Mouse (Mus musculus) naive thymus-derived CD4-positive, alpha-beta T cell, adult 2 months (primary cell): ENCODE data around the gene Polr2g.
"Not testable (repeated sequence)": the region's sequence is repeated elsewhere in the genome, so short reads cannot be mapped to it uniquely, and the experiment has no call there.

Source experiments
- DNase-seq: peaks from one replicate; pipeline ENCODE4 v3.0.0-alpha.2; 2011; ENCODE audit warnings: low read depth

Gene Polr2g

DNA sequence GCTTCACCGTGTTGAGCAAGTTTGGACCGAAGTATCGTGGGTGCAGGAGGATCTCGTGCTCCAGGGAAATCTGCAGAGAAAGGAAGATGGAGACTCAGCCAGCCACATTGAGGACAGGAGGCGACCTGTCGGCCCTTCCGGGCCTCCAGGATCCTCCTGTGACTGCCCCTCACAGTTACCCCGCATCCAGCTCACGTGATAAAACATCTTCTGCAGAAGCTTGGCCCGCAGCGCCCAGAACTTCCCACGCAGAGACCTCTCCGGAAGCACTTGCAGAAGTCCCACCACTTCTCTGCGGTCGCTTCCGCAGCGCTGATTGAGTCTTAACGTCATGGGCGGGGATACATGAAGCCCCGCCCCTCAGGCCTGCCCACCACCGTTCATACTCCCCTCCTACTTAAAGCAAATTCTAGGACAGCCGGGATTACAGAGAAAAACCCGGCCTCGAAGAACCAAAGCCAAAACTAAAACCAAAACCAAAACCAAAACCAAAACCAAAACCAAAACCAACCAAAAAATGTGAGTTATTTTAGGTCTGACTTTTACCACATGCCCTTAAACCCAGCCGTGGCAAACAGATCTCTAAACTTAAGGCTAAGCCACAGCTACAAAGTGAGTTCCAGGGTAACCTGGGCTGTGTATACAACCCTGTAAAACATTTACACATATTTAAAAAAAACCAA is at the start of gene Polr2g:
TSS of gene Polr2g (minus strand) at position 314 of the 683 bp plus-strand sequence.
- peak; percentile 92 for DNase-seq

DNA sequence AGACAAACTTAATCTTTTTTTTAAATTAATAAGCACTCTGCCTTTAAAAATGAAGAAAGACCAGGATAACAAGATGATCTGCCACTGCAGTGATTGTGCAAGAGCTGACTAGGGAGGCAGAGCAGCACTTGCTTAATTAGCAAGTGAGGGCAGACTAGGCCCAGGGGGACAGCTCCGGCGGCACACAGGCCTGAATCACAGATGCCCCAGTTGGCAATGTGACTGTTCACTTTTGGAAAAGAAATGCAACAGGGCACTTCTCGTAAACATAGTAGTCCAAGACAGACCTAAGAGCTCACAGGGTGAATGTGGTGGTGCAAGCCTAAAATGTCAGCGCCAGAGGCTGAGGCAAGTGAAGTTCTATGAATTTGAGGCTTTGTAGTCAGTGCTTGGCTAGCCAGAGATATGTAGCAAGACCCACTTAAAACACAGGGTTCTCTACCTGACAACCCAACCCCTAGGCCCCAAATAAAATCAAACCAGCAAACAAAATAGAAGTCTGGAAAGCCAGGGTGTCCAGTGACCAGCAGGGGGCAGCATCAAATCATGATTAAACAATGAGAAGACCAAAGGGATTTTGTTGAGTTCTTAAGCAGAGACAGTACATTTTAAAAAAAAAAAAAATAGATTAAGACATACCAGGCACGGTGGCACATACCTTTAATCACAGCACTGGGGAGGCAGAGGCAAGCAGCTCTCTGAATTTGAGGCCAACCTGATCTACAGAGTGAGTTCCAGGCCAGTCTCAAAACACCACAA is 46.2 kb upstream of the Polr2g start:
- DNase-seq = peak; percentile 89

DNA sequence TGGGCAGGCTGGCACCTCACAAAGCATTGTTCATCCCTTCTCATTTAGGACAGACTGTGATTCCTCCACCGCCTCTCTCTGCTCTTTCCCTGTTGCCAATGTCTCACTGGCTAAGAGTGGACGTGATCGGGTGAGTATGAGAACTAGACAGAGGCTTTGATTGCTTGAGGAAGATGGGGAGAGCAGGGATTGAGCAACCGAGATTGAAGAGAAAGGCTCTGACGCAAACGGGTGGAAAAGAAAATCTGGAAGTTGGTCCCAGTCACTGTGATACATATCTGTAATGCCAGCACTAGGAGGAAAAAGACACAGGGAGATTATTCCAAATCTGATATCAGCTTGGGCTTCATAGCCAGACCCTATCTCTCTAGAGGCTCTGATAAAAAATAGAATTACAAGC is 44.6 kb upstream of the Polr2g start:
- no peak for DNase-seq

DNA sequence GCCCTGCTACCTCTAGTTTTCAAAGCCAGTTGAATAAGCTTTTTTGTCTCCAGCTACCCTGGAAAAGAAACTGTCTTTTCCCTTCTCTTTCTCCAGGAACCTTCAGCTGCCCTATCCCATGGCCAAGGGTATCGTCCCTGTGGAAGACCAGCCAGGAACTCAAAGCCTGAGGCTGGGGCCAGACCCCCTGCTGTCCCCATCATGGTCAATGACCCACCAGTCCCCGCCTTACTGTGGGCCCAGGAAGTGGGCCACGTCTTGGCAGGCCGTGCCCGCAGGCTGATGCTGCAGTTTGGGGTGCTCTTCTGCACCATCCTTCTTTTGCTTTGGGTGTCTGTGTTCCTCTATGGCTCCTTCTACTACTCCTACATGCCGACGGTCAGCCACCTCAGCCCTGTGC is 42.6 kb upstream of the Polr2g start:
- peak; percentile 24 for DNase-seq

DNA sequence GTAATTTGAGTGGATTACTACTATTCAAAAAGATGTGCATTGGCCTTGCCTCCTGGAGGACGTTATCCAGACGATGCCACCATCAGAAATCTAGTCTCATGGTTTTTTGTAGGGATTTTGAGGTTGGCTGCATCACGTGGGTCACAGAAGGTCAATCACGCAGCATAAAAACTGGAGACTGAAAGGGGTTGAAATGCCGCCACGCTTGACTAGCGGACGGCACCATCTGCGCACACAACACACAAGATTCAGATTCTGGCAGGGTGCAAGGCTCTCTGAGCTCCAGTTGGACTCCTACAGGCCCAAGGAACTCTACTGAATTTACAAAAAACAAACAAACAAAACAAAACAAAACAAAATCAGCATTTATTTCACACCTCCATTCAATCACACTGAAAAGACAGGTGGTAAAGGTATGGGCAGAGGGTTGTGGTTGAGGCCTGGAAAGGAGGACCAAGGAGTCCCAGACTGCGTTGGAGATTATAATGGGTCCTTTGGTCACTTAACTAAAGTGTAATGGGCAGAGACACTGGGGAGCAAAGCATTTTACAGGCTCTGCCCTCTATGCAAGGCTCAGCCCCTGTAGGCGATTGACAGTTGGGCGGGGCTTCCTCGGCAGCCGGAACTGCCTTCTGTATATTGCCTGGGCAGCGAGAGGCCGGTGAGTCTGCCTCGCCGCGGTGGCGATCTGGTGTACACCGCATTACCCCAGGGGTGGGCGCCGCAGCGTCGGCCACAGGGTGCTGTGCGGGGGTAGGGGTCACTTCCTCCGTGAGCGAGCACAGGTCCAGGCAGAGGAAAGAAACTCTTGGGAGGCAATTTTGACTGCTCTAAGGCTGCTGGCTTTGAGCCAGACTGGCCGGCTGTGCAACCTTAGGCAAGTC is 41.8 kb upstream of the Polr2g start:
- peak; percentile 61 for DNase-seq

DNA sequence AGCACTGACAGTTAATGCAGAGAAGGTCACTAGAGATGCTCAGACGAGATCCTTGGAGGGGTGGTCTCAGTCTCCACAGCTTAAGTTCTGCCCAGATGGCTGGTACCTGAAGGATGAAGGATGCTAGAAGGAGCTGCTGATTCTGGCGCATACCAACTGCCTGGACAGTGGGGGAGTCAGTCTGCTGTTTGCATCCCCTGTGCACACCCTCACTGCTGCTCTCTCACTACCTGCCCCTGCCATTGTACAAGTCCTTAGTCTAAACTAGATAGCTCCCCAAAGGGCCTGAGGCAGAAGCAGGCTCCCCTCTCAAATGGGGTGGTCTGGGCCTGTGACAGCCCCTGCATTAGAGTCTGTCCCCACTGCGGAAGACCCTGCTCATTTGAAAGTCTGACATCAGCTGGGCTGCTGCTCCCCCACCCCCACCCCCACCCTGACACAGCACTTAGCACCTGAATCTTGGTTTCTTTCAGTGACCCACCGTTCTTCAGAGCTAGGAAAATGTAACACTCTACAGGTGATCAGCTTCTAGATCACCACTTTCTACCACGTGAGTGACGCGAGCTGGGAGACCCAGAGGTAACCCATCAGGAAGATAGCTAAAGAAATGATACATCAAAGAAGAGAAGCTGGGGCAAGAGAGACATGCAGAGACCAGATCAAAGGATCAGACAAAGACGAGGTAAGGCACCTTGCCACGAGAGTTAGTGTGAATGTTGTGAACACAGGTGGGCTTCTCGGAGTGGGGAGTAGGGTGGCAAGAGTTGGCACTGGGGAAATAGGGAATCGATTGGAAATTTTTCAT is 40.9 kb upstream of the Polr2g start, which contains the start of gene Gng3:
TSS of gene Gng3 (minus strand) at position 92 of the 805 bp plus-strand sequence.
- DNase-seq = peak; percentile 24

DNA sequence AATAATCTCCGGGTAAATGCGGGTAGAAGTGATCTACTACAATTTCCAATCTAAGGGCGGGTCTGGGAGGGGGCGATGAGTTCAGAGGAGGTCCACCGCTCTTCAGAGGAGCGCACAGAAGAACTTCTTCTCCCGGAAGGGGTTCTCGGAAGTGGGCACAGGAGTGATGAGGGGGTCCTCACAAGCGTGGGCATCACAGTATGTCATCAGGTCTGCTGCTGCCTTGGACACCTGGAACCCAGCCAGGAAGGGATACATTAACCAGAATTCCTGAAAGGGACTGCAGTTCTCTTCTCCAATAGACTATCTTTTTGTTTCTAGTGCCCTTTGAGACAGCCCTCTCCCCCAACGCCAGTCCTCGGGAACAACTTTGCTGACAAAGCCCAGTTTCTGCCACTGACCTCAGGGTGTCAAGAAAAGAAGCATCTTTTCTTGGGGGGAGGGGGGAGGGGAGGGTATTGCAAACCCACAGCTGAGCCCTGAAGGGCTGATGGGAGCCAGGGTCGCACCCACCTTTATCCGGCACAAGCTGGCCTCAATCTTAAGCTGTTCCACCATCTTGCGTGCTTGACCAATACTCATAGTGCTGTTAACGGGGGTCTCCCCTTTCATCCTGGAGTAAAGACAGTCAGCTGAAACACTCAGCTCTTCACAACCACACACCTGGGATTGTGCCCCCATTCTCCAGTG is 39.8 kb upstream of the Polr2g start:
- DNase-seq = peak; percentile 24

DNA sequence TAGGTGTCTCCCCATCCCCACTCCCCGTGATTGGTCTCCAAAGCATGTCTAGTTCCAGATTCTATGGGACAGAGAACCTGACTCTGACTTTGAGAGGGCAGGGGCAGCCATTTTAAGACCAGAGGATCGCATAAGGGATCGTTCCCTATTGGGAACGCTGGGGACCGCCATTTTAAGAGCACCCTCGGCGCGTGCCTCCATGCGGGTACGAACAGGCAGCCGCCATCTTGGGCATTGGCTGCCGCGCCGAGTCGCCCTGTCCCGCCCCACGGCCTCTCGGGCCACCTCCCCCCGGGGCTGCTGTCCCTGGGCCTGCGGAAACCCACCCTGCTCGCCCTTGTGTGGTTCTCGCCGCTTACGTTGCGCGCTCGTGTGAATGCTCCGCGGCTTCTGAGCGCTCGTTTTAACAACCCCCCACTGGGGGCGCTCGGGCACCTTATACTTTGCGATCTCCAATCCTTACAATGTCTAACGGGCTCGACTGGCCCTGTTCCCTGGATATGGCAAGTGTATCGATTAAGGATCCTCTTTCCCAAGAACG is 38.9 kb upstream of the Polr2g start, which contains the start of gene Bscl2:
TSS of gene Bscl2 (plus strand) at position 217 of the 541 bp plus-strand sequence.
- peak; percentile 89 for DNase-seq

DNA sequence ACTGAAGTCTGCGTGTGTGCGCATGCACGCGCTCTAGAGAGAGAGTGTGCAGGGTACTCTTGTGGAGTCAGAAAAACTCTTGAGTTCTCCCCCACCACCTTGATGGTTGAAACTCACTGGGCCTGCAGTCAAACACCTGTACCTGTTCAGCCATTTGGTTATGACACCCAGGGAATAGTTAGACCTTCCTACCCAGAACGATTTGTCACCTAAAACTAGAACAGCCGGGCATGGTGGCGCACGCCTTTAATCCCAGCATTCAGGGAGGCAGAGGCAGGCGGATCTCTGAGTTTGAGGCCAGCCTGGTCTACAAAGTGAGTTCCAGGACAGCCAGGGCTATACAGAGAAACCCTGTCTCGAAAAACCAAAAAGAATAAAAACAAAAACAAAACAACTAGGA is 38.0 kb upstream of the Polr2g start:
- DNase-seq = not testable (repeated sequence)

DNA sequence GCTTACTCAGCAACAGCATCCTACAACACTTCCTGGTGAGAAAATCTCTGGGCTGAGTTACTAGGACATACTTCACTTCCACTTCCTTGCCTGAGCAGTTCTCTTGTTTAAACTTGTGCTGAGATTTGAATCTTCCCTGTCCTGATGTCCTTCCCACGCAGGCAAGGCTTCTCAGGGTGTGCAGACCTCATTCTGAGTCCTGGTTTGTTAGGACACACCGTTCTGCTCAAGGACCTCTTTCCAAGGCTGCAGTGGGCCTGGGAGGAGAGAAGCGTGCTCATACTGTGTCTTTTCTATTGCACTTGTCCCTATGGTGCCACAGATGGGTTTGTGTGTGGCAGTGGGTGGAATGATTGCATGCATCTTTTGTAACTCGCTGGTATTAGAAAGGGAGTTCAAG is 34.6 kb upstream of the Polr2g start:
- no peak for DNase-seq

DNA sequence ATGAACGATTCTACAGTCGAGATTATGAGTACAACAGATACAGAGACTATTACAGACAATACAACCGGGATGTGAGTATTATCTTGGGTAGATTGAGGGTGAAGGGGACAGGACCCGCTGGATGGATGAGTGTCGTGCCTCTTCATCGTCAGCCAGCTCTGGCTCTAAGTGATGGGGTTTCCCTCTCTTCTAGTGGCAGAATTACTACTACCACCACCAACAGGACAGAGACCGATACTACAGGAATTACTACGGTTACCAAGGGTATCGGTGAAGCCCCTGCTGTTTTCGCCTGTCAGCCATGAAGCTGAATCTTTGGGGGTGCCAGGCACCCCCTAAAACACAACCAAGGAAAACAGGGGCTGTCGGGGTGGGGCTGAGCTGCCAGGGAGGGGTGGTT is 32.9 kb upstream of the Polr2g start:
- no peak for DNase-seq

DNA sequence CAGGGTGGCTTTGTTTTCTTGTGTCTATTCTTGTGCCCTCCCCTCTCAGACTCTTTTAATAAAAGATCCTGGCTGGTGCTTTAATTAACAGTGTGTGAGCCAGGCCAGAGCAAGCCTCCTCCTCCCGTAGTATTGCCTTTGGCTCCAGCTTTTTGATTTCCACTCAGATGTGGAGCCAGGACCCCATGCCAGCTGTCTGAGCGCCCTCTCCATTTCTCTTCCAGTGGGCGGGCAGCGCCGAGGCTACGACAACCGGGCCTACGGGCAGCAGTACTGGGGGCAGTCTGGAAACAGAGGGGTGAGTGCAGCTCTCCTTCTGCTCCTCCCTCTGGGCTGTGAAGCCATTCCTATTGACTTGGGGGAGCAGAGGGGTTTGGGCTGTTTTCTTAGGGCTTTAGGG is 32.3 kb upstream of the Polr2g start:
- no peak for DNase-seq

DNA sequence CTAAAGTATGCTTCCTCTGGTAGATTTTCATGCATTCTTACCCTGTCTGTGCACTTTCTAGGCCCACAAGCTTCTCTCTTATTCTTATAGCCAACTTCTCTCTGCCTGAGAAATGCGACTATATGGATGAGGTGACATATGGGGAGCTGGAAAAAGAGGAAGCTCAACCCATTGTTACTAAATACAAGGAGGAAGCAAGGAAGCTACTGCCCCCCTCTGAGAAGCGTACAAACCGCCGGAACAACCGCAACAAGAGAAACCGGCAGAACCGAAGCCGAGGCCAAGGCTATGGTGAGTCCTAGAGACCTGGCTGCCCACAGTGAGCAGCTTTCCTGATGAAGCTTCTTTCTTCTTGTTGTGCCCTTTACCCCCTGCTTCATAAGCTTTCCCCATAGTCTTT is 31.3 kb upstream of the Polr2g start, which contains the start of gene AC129217.1:
TSS of gene AC129217.1 (plus strand) at position 114 of the 400 bp plus-strand sequence.
- DNase-seq = no peak

DNA sequence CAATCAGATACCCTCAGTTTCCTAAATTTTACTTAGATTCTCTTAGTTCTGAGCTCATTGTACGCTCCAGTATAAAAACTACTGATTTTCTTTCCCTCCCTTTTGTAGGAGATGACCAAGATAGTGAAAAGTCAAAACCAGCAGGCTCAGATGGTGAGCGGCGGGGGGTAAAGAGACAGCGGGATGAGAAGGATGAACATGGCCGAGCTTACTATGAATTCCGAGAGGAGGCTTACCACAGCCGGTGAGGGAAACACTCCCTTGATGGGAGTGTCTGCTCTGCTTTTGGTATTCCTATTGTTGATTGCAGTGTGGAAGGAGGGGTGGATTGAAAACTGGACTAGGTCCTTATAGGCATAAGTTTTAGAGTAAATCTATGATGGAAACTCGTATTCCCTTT is 24.3 kb upstream of the Polr2g start:
- no peak for DNase-seq

DNA sequence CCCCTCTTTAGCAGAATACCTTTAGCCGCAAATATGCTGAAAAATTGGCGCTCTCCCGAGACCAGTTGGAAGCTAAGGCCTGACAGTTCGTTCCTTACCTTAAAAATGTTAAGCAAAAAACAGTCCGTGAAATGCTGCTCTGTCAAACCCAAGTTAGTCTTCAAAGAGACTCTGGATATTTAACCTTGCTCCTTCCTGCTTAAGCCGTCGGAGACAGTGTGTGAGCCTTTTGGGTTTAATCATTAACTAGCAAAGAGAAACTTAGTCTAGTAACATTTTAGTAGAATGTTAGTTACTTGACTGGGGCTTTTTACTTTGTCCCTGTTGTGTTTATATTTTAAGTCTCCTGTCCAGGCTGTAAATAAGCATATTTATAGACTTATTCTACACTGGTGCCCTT is 22.8 kb upstream of the Polr2g start:
- peak; percentile 35 for DNase-seq

DNA sequence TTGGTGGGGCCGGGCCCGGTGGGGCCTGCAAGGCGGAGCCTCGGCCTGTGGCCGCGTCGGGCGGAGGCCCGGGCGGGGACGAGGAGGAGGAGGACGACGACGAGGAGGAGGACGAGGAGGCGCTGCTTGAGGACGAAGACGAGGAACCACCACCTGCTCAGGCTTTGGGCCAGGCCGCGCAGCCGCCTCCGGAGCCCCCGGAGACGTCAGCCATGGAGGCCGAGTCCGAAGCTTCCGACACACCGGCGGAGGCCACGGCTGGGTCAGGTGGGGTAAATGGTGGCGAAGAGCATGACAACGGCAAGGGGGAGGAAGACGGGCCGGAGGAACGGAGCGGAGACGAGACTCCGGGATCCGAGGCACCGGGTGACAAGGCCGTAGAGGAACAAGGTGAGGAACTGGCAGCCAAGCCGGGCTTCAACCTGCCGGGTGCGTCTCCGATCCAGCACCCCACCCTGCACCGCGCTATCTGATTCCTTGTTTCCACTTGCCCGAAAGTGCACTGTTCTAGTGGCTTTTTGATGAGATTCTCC is 22.1 kb upstream of the Polr2g start:
- no peak for DNase-seq

DNA sequence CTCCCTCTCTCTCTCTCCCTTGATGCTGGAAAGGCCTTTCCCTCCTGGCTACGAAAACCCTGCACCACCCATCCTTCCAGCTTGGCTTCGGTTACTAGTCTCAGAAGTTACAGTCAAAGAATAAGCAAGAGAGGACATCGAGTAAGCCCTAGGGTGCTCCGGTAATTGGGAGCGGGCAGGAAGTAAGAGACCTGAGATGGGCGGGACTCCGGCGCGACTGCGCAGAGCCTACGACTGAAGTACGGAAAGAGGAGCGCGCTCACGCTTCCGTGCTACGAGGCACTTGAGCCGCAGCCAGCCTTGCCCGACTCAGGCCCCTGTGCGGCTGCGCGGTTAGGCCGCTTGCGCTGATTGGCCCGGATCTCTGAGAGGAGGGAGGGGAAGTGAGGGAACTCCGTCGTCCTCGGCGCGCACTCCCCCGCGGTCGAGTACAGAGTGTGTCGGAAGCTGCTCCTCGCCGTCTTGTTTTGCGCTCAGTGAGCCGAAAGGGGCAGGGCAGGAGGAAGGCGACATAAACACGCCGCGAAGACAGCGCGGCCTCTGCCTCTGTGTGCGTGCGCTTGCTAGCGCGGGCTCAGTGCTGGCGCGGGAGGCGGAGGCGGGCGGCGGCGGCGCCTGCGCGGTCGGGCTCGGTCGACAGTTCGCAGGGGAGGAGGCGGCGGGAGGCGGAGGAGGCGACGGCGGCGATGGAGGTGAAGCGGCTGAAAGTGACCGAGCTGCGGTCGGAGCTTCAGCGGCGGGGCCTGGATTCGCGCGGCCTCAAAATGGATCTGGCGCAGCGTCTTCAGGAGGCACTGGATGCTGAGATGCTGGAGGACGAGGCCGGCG is 21.4 kb upstream of the Polr2g start, which contains the start of gene Hnrnpul2:
TSS of gene Hnrnpul2 (plus strand) at position 415 of the 828 bp plus-strand sequence.
- DNase-seq = peak; percentile 99

DNA sequence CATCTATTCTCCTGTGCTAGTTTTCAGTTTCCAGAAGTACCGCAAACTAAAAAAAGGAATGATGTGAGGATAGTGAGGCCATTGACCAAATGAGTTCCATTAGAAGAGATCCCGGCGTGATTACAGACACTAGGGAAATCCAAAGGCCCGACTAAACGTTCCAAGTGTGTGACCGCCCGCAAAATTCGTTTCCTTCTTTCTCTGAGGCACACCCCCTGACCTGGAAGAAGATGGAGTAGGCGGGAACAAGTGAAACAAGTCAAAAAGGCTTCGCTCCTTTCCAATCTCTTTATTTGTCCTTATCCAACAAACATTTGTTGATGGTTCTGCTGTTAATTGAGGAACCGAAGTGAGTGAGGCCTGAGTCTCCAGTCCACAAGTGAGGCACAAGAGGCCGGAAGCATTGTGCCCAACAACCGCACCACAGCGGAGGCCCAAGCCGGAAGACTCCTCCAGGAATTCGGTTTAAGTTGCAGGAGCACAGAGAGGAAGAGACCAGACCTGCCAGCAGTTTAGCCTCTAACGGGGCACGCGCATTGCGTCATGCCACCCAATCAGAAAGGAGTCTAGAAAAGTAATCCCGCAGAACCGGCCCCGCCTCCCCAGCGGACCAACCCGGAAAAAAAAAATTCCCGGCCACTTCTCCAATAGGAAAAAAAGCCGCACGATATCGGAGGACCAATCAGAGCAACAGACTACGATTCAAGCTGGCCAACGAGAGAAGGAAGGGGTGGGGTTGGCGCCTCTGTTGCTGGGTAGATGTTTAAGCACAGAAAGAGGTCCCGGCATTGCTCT is 20.6 kb upstream of the Polr2g start, which contains the start of gene Ttc9c:
TSS of gene Ttc9c (minus strand) at position 533 of the 795 bp plus-strand sequence.
- no peak for DNase-seq
